Mouse (Mus musculus): ENCODE data around the gene Hipk2. TPM values are rescaled to one million over a fixed set of nuclear protein-coding genes. Genes with fewer than 3 reads are reported as not detected.

Gene Hipk2
- polyA plus RNA-seq, 3 experiments from 2014 or later = 10.2 to 17.9 (median 17.6) TPM

DNA sequence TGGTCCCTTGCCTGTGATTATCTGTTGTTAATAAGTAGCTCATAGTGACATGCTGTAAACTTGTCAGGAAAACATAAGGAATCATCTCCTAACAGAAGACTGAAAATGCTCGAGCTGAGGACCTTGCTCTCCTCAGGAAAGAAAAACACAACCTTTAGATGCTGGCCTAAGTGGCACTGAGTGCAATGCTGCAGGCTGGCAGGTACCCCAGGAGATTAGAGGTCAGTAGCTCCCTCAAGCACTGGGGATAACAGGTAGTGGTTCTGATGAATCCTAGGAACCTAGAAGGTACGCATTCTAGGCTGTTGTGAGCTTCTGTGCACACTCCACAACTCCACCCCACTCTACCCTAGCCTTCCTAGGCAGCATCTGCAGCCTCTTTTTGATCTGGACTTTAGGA is 9.2 kb downstream of the Hipk2 start:
- no peak for ATAC-seq

DNA sequence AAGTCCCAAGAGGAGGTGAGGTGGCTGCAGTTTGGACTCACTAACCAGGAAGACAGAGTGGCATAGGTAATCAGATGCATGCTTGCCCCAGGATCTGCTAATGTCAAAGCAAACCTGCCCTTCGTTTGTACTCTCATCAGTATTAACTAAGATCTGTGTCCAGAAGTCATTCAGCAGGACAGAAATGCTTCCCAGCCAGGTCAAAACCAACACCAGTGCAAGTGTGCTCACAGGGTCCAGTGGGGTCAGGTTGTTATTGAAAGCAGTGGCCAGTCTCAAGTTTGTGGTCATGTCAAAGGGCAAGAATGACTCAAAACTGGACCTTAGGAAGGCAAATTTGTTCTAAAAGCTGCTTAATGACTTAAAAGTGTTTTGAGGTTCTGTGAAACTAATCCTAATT is 9.6 kb downstream of the Hipk2 start:
- ATAC-seq = no peak

DNA sequence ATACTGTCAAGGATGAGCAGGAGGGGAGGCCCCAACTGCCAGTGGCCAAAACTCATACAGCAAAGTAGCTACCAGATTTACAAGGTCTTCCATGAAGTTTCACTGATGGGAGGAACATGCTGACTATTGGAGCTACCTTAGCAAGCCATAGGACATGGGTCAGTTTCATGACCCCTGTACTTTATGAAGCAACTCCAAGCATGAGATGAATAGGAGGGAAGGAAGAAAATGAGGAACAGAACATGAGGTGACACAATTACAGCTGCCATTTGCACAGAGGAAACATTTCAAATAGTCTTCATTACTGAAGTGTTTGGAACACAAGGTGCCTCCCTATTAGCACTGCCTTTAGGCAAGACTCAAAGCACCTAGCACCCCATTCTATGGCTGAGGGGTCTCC is 10.2 kb downstream of the Hipk2 start:
- no peak for ATAC-seq

DNA sequence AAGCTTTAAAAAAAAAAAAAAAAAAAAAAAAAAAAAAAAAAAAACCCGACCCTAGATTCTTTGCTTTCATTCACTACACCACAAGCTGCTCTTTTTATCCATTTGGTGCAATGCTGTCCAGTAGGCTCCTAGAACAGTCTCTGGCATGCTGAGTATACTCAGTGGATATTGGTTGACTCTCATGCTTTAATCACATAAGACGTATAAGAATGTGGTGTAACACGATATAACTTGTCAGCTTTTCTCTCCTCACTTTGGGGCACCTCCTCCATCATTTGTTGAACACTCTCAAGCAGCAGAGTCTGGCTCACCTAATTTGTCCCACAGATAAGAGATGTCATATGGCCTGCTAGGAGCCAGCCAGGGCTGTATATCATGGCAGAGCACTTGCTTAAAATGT is 12.4 kb downstream of the Hipk2 start:
- ATAC-seq = no peak

DNA sequence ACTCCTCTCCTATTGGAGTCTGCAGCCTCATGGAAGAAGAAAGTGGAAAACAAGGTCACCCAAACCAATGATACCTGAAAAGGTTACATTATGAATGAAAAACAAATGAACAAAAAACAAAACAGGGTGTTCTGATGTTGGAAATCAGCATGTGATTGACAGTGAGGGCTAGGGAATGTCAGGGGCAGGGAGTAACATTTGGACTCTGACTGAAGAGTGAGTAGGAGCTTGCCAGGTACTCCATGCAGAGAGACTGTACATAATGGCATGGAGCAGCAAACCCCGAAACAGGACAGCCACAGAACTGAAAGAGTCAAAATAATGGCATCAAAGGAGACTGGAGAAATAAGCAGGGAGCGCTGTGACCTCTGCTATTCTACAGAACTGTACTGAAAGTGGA is 15.7 kb downstream of the Hipk2 start:
- no peak for ATAC-seq

DNA sequence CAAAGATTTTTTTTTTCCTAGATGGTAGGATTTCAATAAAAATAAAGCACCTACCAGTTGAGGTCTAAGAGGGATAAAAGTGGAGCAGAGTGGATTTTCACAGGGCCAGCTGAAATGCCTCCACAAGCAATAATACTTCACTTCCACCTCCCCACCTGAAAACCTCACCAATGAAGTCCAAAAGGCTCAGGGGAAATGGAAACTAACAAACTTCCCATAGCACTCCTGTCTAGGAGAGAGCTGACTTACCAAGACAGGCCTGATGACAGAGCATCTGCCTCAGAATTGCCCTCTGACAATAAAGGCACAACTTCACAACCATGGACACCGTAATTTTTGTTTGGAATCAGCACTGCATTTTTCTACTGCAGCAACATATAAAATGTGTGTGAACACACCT is 16.1 kb downstream of the Hipk2 start:
- no peak for ATAC-seq

DNA sequence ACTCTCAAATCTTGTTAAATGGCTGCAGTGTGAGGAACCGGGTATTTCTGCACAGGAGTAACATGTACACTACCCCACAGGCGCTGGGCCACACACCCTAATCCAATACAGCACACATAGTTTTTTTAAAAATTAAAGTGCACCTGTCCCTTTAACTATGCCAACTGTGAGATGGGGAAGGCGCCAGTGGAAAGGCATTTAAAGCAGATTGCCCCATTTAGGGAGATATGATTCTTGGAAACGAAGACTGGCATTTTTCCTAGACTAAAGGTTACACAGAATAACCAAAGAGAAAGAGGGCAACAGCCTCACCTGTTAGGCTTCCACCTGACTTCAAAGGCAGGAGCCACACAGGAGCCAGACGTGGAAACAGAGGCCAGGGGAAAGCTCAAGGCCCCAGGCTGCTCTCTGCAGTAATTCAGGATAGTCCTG is 22.4 kb downstream of the Hipk2 start:
- no peak for ATAC-seq

DNA sequence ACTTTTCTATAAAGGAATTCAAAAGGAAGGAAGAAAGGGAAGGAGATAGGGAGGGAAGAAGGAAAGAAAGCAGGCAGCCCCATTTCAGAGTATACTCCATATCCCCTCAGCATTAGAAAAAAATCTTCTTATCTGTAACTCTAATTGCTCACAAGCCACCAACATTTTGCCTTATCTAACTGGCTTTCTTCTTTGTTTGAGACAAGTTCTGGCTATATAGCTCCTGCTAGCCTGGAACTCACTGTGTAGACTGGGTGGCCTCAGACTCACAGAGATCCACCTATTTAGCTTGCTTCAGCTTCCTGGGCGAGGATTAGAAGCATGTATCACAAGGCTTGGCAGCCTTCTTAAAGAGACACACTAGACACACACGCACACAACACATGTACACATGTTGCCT is 24.2 kb downstream of the Hipk2 start:
- no peak for ATAC-seq

DNA sequence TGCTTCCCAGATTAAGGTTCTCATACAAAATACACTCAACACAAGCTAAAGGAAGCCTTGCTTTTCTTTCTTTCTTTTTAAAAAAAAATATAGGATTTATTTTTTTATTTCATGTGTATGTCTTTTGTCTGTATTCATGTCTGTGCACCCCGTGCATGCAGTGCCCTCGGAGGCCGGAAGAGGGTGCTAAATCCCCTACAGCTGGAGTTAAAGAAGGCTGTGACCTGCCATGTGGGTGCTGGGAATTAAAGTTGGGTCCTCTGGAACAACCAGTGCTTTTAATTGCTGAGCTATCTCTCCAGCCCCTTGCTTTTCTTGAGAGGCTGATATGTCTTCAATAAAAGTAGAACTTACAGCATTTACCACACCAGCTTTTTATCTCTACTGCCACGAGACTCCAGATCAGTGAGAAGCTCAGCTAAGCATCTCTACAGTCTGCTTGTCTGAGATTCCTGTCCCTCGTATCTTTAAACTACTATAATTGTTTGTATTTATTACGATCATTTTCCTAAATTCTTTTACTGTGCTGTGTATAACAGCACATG is 25.2 kb downstream of the Hipk2 start:
- no peak for ATAC-seq

DNA sequence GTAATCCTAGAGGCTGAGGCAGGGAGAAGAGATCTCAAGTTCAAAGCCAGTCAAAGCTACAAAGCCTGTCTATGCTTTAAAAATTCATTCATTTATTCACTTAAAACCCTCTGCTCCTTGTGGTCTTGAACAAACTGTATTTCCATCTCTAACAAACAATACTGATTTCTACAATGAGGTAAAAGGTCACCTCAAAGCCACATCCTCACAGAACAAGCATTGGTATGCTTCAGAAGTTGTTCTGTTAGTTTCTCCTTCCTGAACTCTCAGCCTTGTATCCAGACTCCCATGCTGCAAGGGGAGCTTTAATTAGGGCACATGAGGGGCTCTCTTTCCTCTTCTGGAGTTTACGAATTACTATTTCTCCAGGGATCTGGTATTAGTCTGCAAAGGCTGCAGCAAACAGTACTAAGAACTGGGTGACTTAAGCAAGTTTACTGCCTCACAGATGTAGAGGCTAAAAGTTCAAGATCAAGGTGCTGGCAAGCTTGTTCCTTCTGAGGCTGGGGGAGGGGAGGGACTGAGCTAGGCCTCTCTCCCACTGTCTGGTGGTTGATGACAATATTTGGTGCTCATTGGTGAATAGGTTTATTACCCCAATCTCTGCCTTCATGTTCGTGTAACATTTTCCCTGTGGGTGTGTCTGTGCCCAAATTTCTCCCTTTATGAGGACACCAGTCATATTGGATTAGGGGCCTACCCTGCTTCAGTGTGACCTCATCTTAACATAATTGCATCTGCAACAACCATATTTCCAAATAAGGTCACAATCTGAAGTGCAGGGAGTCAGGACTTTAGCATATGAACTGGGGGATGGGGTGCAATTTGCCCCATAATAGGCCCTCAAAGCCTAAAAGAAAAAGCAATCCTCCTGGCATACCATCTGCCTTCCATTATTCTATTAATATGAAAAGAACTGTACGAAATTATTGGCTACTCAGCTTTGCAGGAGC is 27.7 kb downstream of the Hipk2 start:
- peak; percentile 79 for ATAC-seq

DNA sequence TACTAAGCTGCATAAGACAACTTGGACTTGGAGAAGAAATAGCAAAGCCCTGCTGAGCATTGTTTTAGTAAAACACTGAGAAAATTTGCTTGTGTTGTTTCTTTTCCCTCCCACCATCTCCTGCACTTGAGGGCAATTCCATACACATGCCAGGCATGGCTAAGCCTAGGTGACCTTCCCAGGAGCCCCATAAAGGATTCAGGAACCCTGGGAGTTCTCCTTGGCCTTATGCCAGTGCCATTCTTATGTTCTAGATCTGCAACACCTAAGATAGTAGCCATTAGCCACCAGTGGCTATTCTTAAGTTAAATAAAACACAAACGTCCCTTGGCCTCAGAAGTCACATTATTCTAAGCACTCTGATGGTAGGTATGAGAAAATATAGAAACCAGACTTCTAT is 28.5 kb downstream of the Hipk2 start:
- no peak for ATAC-seq

DNA sequence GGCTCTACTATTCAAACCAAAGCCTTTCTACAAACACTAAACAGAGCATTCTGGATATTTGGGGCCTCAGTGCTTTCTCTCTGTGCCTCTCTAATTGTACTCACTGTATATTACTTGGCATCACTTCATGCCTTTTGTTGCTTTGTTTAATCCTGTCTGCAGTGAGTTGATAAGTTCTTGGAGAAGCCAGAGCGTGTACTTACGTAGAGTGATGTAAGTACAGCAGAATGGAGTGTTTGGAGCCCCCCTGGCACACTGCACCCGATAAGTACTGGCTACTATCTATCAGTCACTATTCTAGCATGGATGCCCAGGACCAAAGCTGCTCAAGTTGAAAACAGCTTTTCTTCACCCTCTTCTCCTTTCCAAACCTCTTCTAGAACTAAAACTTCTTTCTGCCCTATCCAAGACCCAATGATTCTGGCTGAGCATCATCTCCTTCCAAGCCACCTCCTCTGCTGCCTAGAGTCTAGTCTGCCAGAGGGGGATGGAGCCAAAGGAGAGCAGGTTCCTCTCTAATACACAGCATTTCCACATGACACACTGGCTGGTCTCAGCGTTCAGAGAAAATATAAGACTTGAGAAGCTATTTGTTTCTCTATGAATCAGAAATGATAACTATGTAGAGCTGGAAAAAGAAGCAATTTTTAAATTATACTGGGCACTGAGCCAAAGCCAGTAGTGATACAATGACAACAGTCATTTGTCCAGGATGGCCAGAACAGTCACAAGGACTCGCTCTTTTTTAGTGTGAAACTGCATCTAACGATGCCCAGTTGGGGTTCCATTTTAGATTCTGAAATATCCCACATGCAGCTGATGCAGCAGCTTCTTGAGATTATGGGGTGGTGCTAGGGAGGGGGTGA is 29.4 kb downstream of the Hipk2 start:
- no peak for ATAC-seq

DNA sequence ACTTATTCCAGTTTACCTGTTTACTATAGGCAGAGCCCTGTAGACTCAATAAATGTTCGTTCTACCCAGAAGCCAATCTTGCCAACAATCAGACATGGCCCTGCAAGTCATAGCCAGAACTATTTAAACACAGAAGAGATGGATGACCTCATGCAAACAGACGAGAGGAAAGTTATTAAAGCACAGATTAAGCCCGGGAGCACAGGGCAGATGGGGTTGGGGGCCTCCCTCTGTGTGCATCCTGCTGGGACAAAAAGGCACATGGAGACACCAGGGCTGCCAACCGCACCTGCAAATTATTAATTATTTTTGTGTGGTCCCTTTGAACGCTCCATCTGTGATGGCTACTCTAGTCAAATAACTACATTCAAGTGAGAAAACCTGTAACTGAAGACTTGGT is 30.1 kb downstream of the Hipk2 start:
- no peak for ATAC-seq

DNA sequence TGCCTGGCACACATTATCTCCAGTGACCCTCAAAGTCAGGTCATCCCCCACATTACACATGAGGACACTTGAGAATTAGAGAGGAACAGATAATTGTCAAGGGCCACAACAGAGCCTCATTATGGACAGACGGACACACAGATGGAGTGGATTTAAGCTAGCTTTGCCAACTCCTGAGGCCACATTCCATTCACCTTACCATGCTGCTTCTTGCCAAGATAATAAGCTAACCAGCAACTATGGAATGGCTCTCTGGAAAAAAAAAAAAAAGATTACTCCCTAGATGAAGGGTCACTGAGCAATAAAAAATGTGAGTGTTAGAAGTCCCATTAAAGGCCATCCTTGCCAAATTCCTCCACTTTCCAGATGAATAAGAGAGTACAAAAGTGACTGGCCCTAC is 30.8 kb downstream of the Hipk2 start:
- no peak for ATAC-seq

DNA sequence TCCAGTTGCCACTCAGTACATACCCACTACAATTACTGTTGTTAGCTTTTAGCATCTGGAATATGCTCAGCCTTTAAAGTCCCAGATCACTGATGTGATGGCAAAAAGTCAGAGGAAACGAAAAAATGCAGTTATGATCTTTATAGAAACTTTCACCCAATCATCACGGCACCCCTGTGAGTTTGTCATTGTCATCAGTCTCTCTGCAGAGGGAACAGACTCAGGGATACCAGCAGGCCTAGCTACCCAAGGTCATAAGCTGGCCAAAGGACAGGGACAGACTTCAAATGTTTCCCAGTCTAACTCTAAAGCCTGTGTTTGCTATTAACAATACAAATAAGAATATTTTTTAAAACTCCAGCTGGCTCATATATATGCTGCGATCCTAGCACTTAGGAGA is 34.4 kb downstream of the Hipk2 start:
- ATAC-seq = no peak

DNA sequence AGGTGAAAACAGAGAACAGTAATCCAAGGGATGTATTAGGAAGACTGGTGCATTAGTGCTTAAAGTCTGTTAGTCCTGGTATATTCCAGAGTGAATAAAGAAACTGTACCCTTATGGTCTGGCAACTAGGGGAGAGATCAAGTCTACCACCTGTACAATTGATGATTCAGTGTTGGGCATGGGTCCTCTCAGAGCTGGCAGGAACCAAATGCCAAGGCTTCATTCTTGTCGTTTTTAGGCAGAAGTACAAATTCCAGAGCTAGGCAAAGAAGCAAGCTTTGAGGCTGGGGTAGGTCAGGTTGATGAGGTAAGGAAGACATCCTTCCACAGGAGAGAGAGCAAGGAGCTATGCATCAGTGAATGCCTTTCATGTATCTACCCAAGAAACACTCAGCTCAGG is 35.2 kb downstream of the Hipk2 start:
- ATAC-seq = no peak

DNA sequence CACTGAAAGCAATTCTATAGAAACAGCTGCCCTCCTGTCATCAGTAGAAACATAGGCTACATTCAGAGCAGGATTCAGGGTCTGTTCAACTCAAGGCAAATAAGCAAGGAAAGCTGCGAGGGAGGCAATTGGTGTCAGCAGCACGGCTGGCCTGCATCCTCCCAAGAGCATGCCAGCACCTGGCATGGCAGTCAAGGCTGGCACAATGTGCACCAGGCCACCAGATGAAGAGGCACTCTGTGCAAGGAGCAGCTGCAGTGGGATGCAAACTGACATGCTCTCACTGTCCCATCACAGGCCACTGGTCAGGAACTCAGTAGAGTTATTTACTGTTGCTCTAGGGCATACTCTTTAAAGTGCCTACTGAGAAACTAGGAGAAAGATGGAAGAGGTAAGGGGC is 35.6 kb downstream of the Hipk2 start:
- no peak for ATAC-seq

DNA sequence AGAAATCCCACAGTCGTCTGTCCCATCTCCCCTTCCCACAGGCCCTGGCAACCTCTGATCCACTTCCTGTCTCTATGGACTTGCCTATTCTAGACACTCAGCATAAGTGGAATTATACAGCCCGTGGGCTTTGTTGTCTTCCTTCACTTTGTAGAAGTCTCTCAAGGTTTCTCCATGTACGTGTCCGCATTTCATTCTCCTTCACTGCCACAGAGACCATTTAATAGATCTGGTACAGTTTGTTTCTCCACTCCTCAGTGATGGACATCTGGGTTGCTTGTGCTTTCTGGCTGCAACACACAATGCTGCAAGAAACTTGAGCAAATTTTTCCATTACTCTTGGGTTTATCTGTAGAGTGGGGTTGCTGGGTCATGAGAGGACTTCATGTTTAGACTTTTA is 36.1 kb downstream of the Hipk2 start:
- no peak for ATAC-seq

DNA sequence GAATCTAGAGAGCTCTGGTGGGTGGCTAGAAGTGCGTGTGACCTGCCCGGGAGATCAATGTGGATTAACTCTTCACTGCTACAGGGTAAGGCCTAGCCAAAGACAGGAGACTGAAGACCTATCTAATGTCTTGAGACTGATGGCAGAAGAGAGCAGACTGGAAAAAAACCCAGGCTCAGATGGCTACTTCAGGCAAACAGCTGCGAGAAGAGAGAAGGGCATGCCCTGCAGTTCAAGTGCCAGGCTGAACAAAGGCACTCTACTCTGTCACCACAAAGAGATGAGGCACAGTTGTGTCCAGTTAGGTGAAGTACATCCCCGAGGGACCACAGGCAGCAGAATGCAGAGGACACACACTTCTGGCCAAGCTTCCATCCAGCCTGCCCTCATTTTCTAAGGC is 37.9 kb downstream of the Hipk2 start:
- ATAC-seq = no peak

DNA sequence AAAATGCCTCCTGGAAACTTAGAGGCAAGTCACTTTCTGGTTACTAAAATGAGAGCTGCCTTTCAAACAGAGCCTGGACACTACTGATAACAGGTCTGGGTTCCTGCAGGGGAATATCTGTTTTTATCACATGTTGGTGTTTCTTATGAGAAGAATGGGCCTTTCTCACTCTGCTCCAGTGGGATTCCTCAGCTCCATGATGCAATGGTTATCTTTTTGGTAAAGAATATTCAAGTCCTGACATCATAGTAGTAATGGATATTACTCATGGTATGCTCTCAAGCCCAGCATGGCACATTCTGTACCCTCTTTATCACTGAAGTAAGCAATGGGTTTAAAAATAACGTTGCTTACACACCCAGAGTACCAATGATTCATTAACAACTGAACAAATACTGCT is 40.7 kb downstream of the Hipk2 start:
- no peak for ATAC-seq

DNA sequence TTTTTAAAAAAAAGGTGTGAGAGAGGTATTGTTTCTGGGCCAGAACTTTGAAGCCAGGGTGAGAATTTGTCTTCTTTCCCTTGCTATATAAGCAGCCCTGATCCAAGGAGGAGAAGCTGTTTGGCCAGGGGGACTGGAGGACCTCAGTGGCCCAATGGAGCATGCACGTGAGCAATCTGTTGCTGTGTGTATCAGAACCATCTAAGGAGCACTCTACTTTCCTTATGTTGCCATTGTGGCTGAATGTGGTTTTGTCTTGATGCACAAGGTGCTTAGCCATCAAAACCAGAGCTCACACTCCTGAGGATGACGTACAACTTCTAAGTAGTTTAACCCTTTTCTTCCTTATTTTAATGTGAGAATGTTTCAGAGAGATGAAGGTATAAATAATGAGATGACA is 41.2 kb downstream of the Hipk2 start:
- no peak for ATAC-seq

DNA sequence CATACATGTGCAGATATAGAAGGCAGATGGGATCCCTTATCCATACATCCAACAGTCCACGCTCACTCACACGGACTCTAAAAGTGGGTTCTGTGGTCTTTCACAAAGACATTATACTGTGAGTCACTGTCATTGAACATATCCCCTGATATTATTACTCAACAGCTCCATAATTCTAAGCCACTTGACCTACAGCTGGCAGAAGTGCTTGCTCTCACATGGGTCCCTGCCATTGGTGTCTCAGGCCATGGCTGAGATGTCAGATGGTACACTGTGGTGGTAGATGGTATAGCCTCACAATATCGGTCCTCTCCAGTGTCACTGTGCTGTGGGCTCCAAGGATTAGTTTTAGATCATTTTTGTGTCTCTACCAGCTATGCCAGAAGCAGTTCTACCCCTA is 42.2 kb downstream of the Hipk2 start:
- ATAC-seq = no peak

DNA sequence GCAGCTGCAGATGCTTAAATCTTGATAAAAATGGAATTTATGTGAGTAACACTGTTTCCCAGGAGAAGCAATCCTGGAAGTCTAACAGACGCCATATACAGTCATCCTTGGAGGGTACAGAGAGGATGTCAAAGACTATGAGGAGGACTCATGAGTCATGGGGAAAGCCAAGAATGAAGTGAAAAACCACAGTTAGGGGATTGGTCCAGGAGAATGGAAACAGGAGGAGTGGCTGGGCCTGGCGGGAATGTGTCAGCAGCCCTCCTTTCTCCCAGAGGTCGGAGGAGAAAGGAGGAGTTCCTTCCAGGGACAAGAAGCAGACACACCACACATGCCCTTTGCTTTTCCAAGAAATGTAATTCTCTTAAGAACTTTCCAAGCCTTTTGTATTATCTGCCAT is 46.5 kb downstream of the Hipk2 start:
- no peak for ATAC-seq

DNA sequence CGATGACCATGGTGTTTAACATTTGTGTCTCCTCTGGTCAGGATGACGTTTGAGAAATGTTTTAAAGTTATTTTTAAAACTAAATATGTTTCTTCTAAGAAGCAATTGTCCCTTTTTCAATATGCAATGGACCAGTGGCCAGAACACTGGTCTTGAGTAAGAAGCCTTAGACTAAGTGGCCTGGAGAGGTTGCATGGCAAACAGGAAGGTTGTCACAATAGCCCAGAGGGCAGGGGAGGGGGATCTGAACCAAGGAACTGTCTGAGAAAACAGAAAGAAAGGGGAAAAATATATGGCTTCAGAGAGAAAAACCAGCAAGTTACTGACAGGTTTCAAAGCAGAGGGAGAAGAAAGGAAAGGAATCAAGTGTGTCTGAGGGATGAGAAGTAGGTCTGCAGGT is 47.8 kb downstream of the Hipk2 start:
- no peak for ATAC-seq

Data from inflammation-experienced regulatory T-cells, adult 6 months (primary cell).